Mouse (Mus musculus): ENCODE results near the gene Cacna1g. TPM values are rescaled to one million over a fixed set of nuclear protein-coding genes. Genes with fewer than 3 reads are reported as not detected.

Gene Cacna1g
- polyA plus RNA-seq, 1 experiment from 2014 or later: 10.3 TPM

- WGBS: 66% methylated on average over 10 of the region's 10 CpGs
- H3K4me1 ChIP-seq (ENCODE audit: insufficient read depth, low read length): peaks cover 31% of the 10 kb centered on the region
- no peak overlapping the region for H3K4me2 ChIP-seq (replicated peaks; ENCODE audit: low read depth, low read length)
- no peak overlapping the region for H3K9ac ChIP-seq (replicated peaks; ENCODE audit: low read length)
- H3K9me3 ChIP-seq (ENCODE audit: low read length): no peaks in the 10 kb centered on the region
- H3K27ac ChIP-seq (ENCODE audit: low read length): no peak overlapping the region
- H3K4me3 ChIP-seq (ENCODE audit: low read length): no peak overlapping the region
- H3K27me3 ChIP-seq (ENCODE audit: insufficient read depth, low read length): peaks cover 3% of the 10 kb centered on the region
- ATAC-seq (ENCODE audit: low FRiP score, low TSS enrichment): no peak
- H3K36me3 ChIP-seq (ENCODE audit: insufficient read depth, low read length): no peaks in the 10 kb centered on the region; the same call in 1 of the 2 replicates
Observed at GRCm38 (mm10) chr11:94419004-94419727, 54.8 kb downstream of the Cacna1g start.

- H3K9ac ChIP-seq (replicated peaks; ENCODE audit: low read length): no peak overlapping the region
- no peak overlapping the region for H3K4me2 ChIP-seq (replicated peaks; ENCODE audit: low read depth, low read length)
- H3K27me3 ChIP-seq (ENCODE audit: insufficient read depth, low read length): peaks cover 3% of the 10 kb centered on the region
- ATAC-seq (ENCODE audit: low FRiP score, low TSS enrichment): no peak
- no peak overlapping the region for H3K4me3 ChIP-seq (ENCODE audit: low read length)
- WGBS: 76% methylated on average over 4 of the region's 4 CpGs
- no peak overlapping the region for H3K27ac ChIP-seq (ENCODE audit: low read length)
- H3K36me3 ChIP-seq (ENCODE audit: insufficient read depth, low read length): peaks cover 4% of the 10 kb centered on the region
- H3K4me1 ChIP-seq (ENCODE audit: insufficient read depth, low read length): peaks cover 30% of the 10 kb centered on the region
- H3K9me3 ChIP-seq (ENCODE audit: low read length): no peaks in the 10 kb centered on the region
Observed at GRCm38 (mm10) chr11:94414042-94414441, 60.0 kb downstream of the Cacna1g start.

GRCm38 (mm10) chr11:94413516-94413915, 60.5 kb downstream of the Cacna1g start:
- H3K4me1 ChIP-seq (ENCODE audit: insufficient read depth, low read length): peaks cover 31% of the 10 kb centered on the region
- H3K4me3 ChIP-seq (ENCODE audit: low read length): no peak overlapping the region
- H3K9me3 ChIP-seq (ENCODE audit: low read length): no peaks in the 10 kb centered on the region
- peaks cover 4% of the 10 kb centered on the region for H3K36me3 ChIP-seq (ENCODE audit: insufficient read depth, low read length)
- no peak overlapping the region for H3K4me2 ChIP-seq (replicated peaks; ENCODE audit: low read depth, low read length)
- H3K27me3 ChIP-seq (ENCODE audit: insufficient read depth, low read length): peaks cover 3% of the 10 kb centered on the region
- WGBS: 39% methylated on average over 8 of the region's 8 CpGs
- no peak for ATAC-seq (ENCODE audit: low FRiP score, low TSS enrichment)
- H3K27ac ChIP-seq (ENCODE audit: low read length): no peak overlapping the region
- no peak overlapping the region for H3K9ac ChIP-seq (replicated peaks; ENCODE audit: low read length)

DNA sequence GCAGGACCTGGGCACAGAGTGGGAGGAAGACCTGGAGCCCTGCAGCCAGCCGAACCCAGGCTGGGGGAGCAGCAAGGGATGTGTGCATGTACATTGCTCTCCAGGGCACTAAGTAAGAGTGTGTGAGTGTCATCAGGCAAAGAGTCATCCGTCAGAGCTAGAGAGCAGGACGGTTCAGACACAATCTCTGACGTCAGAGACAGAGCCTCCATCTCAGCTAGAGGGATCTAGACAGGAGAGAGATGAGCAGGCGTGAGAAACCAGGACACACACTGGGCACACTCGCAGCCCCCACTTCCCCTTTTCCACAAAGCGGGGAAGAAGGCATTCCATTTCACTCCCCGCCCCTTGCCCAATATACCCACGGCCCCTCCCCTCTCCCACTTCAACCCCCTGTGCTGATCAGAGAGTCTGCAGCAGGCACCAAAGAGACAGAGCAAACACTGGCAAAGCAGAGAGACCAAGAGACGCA, 61.0 kb downstream of the Cacna1g start:
- H3K4me2 ChIP-seq (replicated peaks; ENCODE audit: low read depth, low read length): no peak overlapping the region
- 38% methylated on average over 10 of the region's 10 CpGs for WGBS
- H3K36me3 ChIP-seq (ENCODE audit: insufficient read depth, low read length): peaks cover 4% of the 10 kb centered on the region; the same call in 1 of the 2 replicates
- H3K27me3 ChIP-seq (ENCODE audit: insufficient read depth, low read length): peaks cover 3% of the 10 kb centered on the region
- H3K27ac ChIP-seq (ENCODE audit: low read length): no peak overlapping the region
- no peaks in the 10 kb centered on the region for H3K9me3 ChIP-seq (ENCODE audit: low read length)
- no peak for ATAC-seq (ENCODE audit: low FRiP score, low TSS enrichment)
- no peak overlapping the region for H3K9ac ChIP-seq (replicated peaks; ENCODE audit: low read length)
- peaks cover 33% of the 10 kb centered on the region for H3K4me1 ChIP-seq (ENCODE audit: insufficient read depth, low read length)
- H3K4me3 ChIP-seq (ENCODE audit: low read length): no peak overlapping the region

DNA sequence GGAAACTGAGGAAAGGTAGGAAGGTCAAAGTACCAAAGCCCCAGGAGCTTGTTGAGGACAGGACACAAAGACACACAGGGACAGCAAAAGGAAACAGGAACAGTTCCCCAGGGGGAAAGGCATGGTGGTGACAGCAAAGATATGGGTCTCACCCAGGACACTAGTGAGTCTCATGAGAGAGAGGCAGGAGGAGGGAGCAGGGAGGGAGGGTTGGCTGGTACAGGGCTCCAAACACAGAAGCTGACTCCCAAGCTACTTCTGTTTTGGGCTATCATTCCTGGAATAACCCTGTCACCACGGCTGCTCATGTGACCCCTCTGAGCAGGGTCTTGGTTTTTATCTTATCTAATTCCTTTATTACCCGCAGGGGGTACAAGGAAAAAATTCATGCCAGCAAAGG, 61.4 kb downstream of the Cacna1g start:
- 42% methylated on average over 2 of the region's 2 CpGs for WGBS
- Histone ChIP-seq H3K4me3 (ENCODE audit: low read length) (no peak overlapping the region), H3K4me2 (replicated peaks; ENCODE audit: low read depth, low read length) (no peak overlapping the region), H3K4me1 (ENCODE audit: insufficient read depth, low read length) (peaks cover 38% of the 10 kb centered on the region), H3K27ac (ENCODE audit: low read length) (no peak overlapping the region), H3K9me3 (ENCODE audit: low read length) (no peaks in the 10 kb centered on the region), H3K27me3 (ENCODE audit: insufficient read depth, low read length) (peaks cover 3% of the 10 kb centered on the region), H3K9ac (replicated peaks; ENCODE audit: low read length) (no peak overlapping the region), H3K36me3 (ENCODE audit: insufficient read depth, low read length) (peaks cover 4% of the 10 kb centered on the region; the same call in 1 of the 2 replicates)
- ATAC-seq (ENCODE audit: low FRiP score, low TSS enrichment): no peak

GRCm38 (mm10) chr11:94407803-94408321, 66.1 kb downstream of the Cacna1g start:
- 40% methylated on average over 11 of the region's 11 CpGs for WGBS
- Histone ChIP-seq H3K4me3 (ENCODE audit: low read length) (no peak overlapping the region), H3K4me1 (ENCODE audit: insufficient read depth, low read length) (peaks cover 34% of the 10 kb centered on the region), H3K27ac (ENCODE audit: low read length) (no peak overlapping the region), H3K9me3 (ENCODE audit: low read length) (no peaks in the 10 kb centered on the region), H3K9ac (replicated peaks; ENCODE audit: low read length) (no peak overlapping the region), H3K4me2 (replicated peaks; ENCODE audit: low read depth, low read length) (no peak overlapping the region), H3K36me3 (ENCODE audit: insufficient read depth, low read length) (peaks cover 4% of the 10 kb centered on the region; the same call in 1 of the 2 replicates), H3K27me3 (ENCODE audit: insufficient read depth, low read length) (no peaks in the 10 kb centered on the region; the same call in 1 of the 2 replicates)
- no peak for ATAC-seq (ENCODE audit: low FRiP score, low TSS enrichment)

DNA sequence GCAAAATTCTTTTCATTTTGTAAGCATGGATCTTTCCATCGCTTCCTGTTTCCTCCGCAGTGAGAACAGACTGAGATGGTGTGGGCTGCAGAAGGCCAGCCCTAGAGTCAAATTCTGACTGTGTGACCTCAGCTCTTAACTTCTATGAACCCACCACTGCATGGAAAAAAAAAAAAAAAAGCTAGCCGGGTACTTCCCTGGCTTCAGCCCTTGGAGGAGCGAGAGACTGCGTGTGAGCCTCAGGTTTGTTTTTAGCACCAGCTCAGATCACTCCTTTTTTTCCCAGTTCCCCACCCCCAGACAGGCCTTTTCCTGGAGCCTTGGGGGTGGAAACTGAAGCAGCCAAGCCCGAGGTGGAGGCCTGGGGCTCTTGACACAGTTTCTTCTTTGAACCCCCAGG, 68.7 kb downstream of the Cacna1g start:
- Histone ChIP-seq H3K4me2 (replicated peaks; ENCODE audit: low read depth, low read length) (no peak overlapping the region), H3K9ac (replicated peaks; ENCODE audit: low read length) (0 out of 2 replicates have a peak overlapping the region, but pooled peaks have one; percentile 6), H3K4me1 (ENCODE audit: insufficient read depth, low read length) (peaks cover 33% of the 10 kb centered on the region), H3K4me3 (ENCODE audit: low read length) (no peak overlapping the region), H3K36me3 (ENCODE audit: insufficient read depth, low read length) (no peaks in the 10 kb centered on the region), H3K27ac (ENCODE audit: low read length) (no peak overlapping the region), H3K9me3 (ENCODE audit: low read length) (no peaks in the 10 kb centered on the region), H3K27me3 (ENCODE audit: insufficient read depth, low read length) (no peaks in the 10 kb centered on the region; the same call in 1 of the 2 replicates)
- no peak for ATAC-seq (ENCODE audit: low FRiP score, low TSS enrichment)
- WGBS: 38% methylated on average over 6 of the region's 6 CpGs

- ATAC-seq (ENCODE audit: low FRiP score, low TSS enrichment): peak; percentile 68
- Histone ChIP-seq H3K4me1 (ENCODE audit: insufficient read depth, low read length) (peaks cover 33% of the 10 kb centered on the region), H3K9me3 (ENCODE audit: low read length) (no peaks in the 10 kb centered on the region), H3K9ac (replicated peaks; ENCODE audit: low read length) (0 out of 2 replicates have a peak overlapping the region, but pooled peaks have one; percentile 27), H3K27ac (ENCODE audit: low read length) (peak overlapping the region; percentile 83), H3K4me2 (replicated peaks; ENCODE audit: low read depth, low read length) (peak overlapping the region; percentile 19; the same call in 1 of the 2 replicates), H3K27me3 (ENCODE audit: insufficient read depth, low read length) (no peaks in the 10 kb centered on the region), H3K4me3 (ENCODE audit: low read length) (no peak overlapping the region), H3K36me3 (ENCODE audit: insufficient read depth, low read length) (no peaks in the 10 kb centered on the region)
- 24% methylated on average over 11 of the region's 11 CpGs for WGBS
Observed at GRCm38 (mm10) chr11:94404641-94405260, 69.2 kb downstream of the Cacna1g start.

GRCm38 (mm10) chr11:94404178-94404577, 69.8 kb downstream of the Cacna1g start:
- 0 out of 2 replicates have a peak overlapping the region, but pooled peaks have one; percentile 27 for H3K9ac ChIP-seq (replicated peaks; ENCODE audit: low read length)
- H3K36me3 ChIP-seq (ENCODE audit: insufficient read depth, low read length): no peaks in the 10 kb centered on the region
- peak overlapping the region; percentile 83 for H3K27ac ChIP-seq (ENCODE audit: low read length)
- peak overlapping the region; percentile 19; the same call in 1 of the 2 replicates for H3K4me2 ChIP-seq (replicated peaks; ENCODE audit: low read depth, low read length)
- H3K27me3 ChIP-seq (ENCODE audit: insufficient read depth, low read length): no peaks in the 10 kb centered on the region
- no peak overlapping the region for H3K4me3 ChIP-seq (ENCODE audit: low read length)
- no peaks in the 10 kb centered on the region for H3K9me3 ChIP-seq (ENCODE audit: low read length)
- H3K4me1 ChIP-seq (ENCODE audit: insufficient read depth, low read length): peaks cover 33% of the 10 kb centered on the region
- ATAC-seq (ENCODE audit: low FRiP score, low TSS enrichment): peak; percentile 88
- 47% methylated on average over 5 of the region's 5 CpGs for WGBS

Data from kidney, embryonic 16.5 days (tissue).